Mouse (Mus musculus) lung, postnatal 0 days (tissue): ENCODE measurements at regions not wholly inside any gene's neighbourhood (a gene's known extent, or its start where the extent isn't known, plus 50 kb on each side); places are given as distances from the start of the nearest gene placed in this dataset.
A peak's percentile ranks its signal among the peaks of the same experiment; 100 is the strongest.

Experiments
- ATAC-seq: fragments of 200-750 bp; cut with Nextera tagmentation; 2 replicates; pipeline ENCODE4 v1.8.0; 2017; ENCODE audit warnings: moderate library complexity
- DNase-seq: peaks from one replicate; pipeline ENCODE4 v3.0.0-alpha.2; 2016; ENCODE audit warnings: low spot score
- H3K27ac ChIP-seq: fragments of 300-500 bp; sonication (generic); 2 replicates; pipeline ENCODE4 v1.5.1; 2014; ENCODE audit warnings: antibody characterized with exemption, mild to moderate bottlenecking, low read length, mixed read lengths
- H3K27me3 ChIP-seq: fragments of 300-500 bp; sonication (generic); replicated peaks from 2 replicates; pipeline ENCODE4 v1.6.1; 2014; ENCODE audit warnings: low read length, mixed read lengths; ENCODE audit not compliant: insufficient read depth
- H3K36me3 ChIP-seq: fragments of 300-500 bp; sonication (generic); 2 replicates; pipeline ENCODE4 v1.6.1; 2014; ENCODE audit warnings: low read length, mixed read lengths; ENCODE audit not compliant: insufficient read depth
- H3K4me1 ChIP-seq: fragments of 300-500 bp; sonication (generic); 2 replicates; pipeline ENCODE4 v1.6.1; 2014; ENCODE audit warnings: antibody characterized with exemption, low read depth, low read length, mixed read lengths; ENCODE audit not compliant: insufficient read depth
- H3K4me2 ChIP-seq: fragments of 300-500 bp; sonication (generic); replicated peaks from 2 replicates; pipeline ENCODE4 v1.6.1; 2014; ENCODE audit warnings: low read depth, mild to moderate bottlenecking, low read length, moderate library complexity, mixed read lengths
- H3K4me3 ChIP-seq: fragments of 300-500 bp; sonication (generic); 2 replicates; pipeline ENCODE4 v1.5.1; 2014; ENCODE audit warnings: low read depth, low read length
- H3K9ac ChIP-seq: fragments of 300-500 bp; sonication (generic); replicated peaks from 2 replicates; pipeline ENCODE4 v1.6.1; 2014; ENCODE audit warnings: low read depth, mild to moderate bottlenecking
- H3K9me3 ChIP-seq: fragments of 300-500 bp; sonication (generic); 2 replicates; pipeline ENCODE4 v1.6.1; 2016; ENCODE audit warnings: low read length, mixed read lengths
- CTCF ChIP-seq: IDR thresholded peaks from 2 replicates; pipeline ENCODE4 v1.5.1; 2016; ENCODE audit warnings: antibody characterized with exemption, mild to moderate bottlenecking
- EP300 ChIP-seq: IDR thresholded peaks from 2 replicates; pipeline ENCODE4 v1.6.1; 2016; ENCODE audit warnings: antibody characterized with exemption, mild to moderate bottlenecking, control low read depth
- WGBS: fragments of 180-500 bp; shearing (Covaris S2); extraction: QIAGEN DNeasy Blood & Tissue Kit; methylation state at CpG from one replicate; pipeline ENCODE4 v1.1.7; 2014; 5-methylcytosine and 5-hydroxymethylcytosine counted together

- TF ChIP-seq CTCF (no peak), EP300 (no peak)
- Histone ChIP-seq H3K4me3 (no peak overlapping the region), H3K27me3 (no peaks in the 10 kb centered on the region), H3K36me3 (no peaks in the 10 kb centered on the region), H3K9ac (no peak overlapping the region), H3K4me2 (no peak overlapping the region), H3K27ac (no peak overlapping the region), H3K9me3 (no peaks in the 10 kb centered on the region), H3K4me1 (no peaks in the 10 kb centered on the region; the same call in 1 of the 2 replicates)
- 54% methylated on average over 7 of the region's 7 CpGs for WGBS
- ATAC-seq (no peak), DNase-seq (no peak)
These were observed 278.0 kb downstream of the 1500009L16Rik start for GRCm38 (mm10) chr10:84000436-84001208.

- no peaks in the 10 kb centered on the region for H3K27me3 ChIP-seq
- TF ChIP-seq CTCF (no peak), EP300 (no peak)
- no peaks in the 10 kb centered on the region for H3K4me1 ChIP-seq
- no peak overlapping the region for H3K4me2 ChIP-seq
- H3K36me3 ChIP-seq, result no peaks in the 10 kb centered on the region
- no peaks in the 10 kb centered on the region for H3K9me3 ChIP-seq
- ATAC-seq (no peak), DNase-seq (no peak)
- WGBS, result 62% methylated on average over 2 of the region's 2 CpGs
- H3K9ac ChIP-seq, result no peak overlapping the region
- H3K4me3 ChIP-seq, result no peak overlapping the region
- no peak overlapping the region for H3K27ac ChIP-seq
These were observed 280.1 kb downstream of the 1500009L16Rik start for GRCm38 (mm10) chr10:84002744-84003143.

- H3K4me3 ChIP-seq, result no peak overlapping the region
- no peak for ATAC-seq
- peak; percentile 26 for DNase-seq
- H3K9ac ChIP-seq, result no peak overlapping the region
- H3K27me3 ChIP-seq, result no peaks in the 10 kb centered on the region
- 53% methylated on average over 8 of the region's 8 CpGs for WGBS
- no peaks in the 10 kb centered on the region for H3K4me1 ChIP-seq
- H3K36me3 ChIP-seq, result no peaks in the 10 kb centered on the region
- H3K27ac ChIP-seq, result no peak overlapping the region
- H3K9me3 ChIP-seq, result no peaks in the 10 kb centered on the region
- TF ChIP-seq CTCF, result no peak
- no peak overlapping the region for H3K4me2 ChIP-seq
These were observed 281.0 kb downstream of the 1500009L16Rik start for GRCm38 (mm10) chr10:84003601-84004149.

- no peak overlapping the region for H3K4me3 ChIP-seq
- H3K9me3 ChIP-seq, result no peaks in the 10 kb centered on the region
- TF ChIP-seq CTCF, result no peak
- peak; percentile 47; the same call in 1 of the 2 replicates for TF ChIP-seq EP300
- peak; percentile 78 for DNase-seq
- 52% methylated on average over 4 of the region's 4 CpGs for WGBS
- no peaks in the 10 kb centered on the region for H3K36me3 ChIP-seq
- H3K27ac ChIP-seq, result no peak overlapping the region
- no peaks in the 10 kb centered on the region for H3K27me3 ChIP-seq
- no peak overlapping the region for H3K4me2 ChIP-seq
- ATAC-seq, result peak; percentile 88
- H3K4me1 ChIP-seq, result no peaks in the 10 kb centered on the region
- no peak overlapping the region for H3K9ac ChIP-seq
These were observed 286.3 kb downstream of the 1500009L16Rik start for GRCm38 (mm10) chr10:84008923-84009322.

- ATAC-seq (peak; percentile 40; the same call in 1 of the 2 replicates), DNase-seq (peak; percentile 76)
- Histone ChIP-seq H3K9me3 (no peaks in the 10 kb centered on the region), H3K36me3 (no peaks in the 10 kb centered on the region), H3K27ac (no peak overlapping the region), H3K4me2 (no peak overlapping the region), H3K4me1 (0 out of 2 replicates have a peak, but pooled peaks cover 3% of the 10 kb centered on the region), H3K9ac (no peak overlapping the region), H3K4me3 (no peak overlapping the region), H3K27me3 (no peaks in the 10 kb centered on the region)
- TF ChIP-seq EP300, result no peak
- TF ChIP-seq CTCF, result peak; percentile 76
- 21% methylated on average over 9 of the region's 9 CpGs for WGBS
These were observed 296.7 kb downstream of the 1500009L16Rik start for GRCm38 (mm10) chr10:84019381-84019780.

- 43% methylated on average over 10 of the region's 10 CpGs for WGBS
- peak; percentile 52 for DNase-seq
- Histone ChIP-seq H3K36me3 (no peaks in the 10 kb centered on the region), H3K9me3 (no peaks in the 10 kb centered on the region), H3K4me3 (no peak overlapping the region), H3K9ac (no peak overlapping the region), H3K4me2 (no peak overlapping the region), H3K27me3 (no peaks in the 10 kb centered on the region), H3K4me1 (0 out of 2 replicates have a peak, but pooled peaks cover 3% of the 10 kb centered on the region), H3K27ac (no peak overlapping the region)
- TF ChIP-seq EP300 (no peak), CTCF (peak; percentile 81)
- ATAC-seq, result no peak
These were observed 297.5 kb downstream of the 1500009L16Rik start for GRCm38 (mm10) chr10:84020023-84020620.
